16 mouse cellular contexts compared by ENCODE assay signal in genomic region chrX:131402189-131402588, GRCm38 (mm10).
"Had no signal": no experiment of that assay in that cellular context is flagged by ENCODE, and none has a peak within 500 bp of the region (broad histone marks: within the 10 kb centered on the region; RNA-seq: fewer than 3 reads in every experiment).

No protein-coding gene starts in this region.

- H3K4me1 ChIP-seq: neural tube, embryonic 13.5 days; neural tube, embryonic 15.5 days; stomach, embryonic 15.5 days had no signal

- H3K36me3 ChIP-seq: neural tube, embryonic 13.5 days; neural tube, embryonic 15.5 days; stomach, embryonic 15.5 days had no signal

- DNase-seq: retina, postnatal 1 day; right cerebral cortex, adult 18-20 months; right cerebral cortex, postnatal 14 days; right cerebral cortex, postnatal 25 days; right cerebral cortex, postnatal 4 days; spleen, adult 18-20 months; thymus, adult 18-20 months; thymus, adult 2 months; thymus, postnatal 14 days; thymus, postnatal 25 days; thymus, postnatal 36 days; thymus, postnatal 4 days had no signal

- H3K9me3 ChIP-seq: neural tube, embryonic 13.5 days; neural tube, embryonic 15.5 days; stomach, embryonic 15.5 days had no signal

- H3K27ac ChIP-seq: neural tube, embryonic 13.5 days; neural tube, embryonic 15.5 days; stomach, embryonic 15.5 days; stomach, postnatal 0 days had no signal

- H3K9ac ChIP-seq: neural tube, embryonic 13.5 days; neural tube, embryonic 15.5 days; stomach, embryonic 15.5 days had no signal

- H3K27me3 ChIP-seq: neural tube, embryonic 13.5 days; neural tube, embryonic 15.5 days; stomach, embryonic 15.5 days had no signal

- H3K4me3 ChIP-seq: neural tube, embryonic 13.5 days; neural tube, embryonic 15.5 days; stomach, embryonic 15.5 days had no signal
